Comparison of ENCODE assay signal across 8 mouse cellular contexts in the genomic region with DNA sequence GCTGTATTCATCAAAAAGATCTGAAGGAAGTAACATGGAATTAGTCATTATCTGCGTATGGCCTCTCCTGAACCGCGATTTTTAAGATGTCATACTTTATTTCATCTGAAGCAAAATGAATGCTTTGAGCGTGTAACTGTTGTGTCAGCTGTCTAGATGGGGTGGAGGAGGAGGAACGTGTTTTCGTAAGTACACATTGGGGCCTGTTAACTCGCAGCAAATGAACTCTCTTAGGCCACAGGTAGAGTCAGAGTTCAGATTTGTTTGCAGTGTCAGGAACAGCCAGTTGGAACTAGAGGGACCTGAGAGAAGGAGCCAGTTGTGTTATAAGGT. TPM values are rescaled to one million over a fixed set of nuclear protein-coding genes. Genes with fewer than 3 reads are reported as not detected.
DNase-seq lines count a peak whose midpoint lies in the region; ATAC-seq lines count a peak whose summit lies in the region.

No protein-coding gene starts in this region.

- no peak overlapping the region for H3K27ac ChIP-seq in limb, embryonic 13.5 days
- H3K27ac ChIP-seq in neural tube, embryonic 11.5 days (ENCODE audit: low read depth, low read length): no peak overlapping the region; the same call in 1 of the 2 replicates

- WGBS in limb, embryonic 13.5 days: 8% methylated on average over 7 of the region's 7 CpGs
- 7% methylated on average over 7 of the region's 7 CpGs for WGBS in neural tube, embryonic 11.5 days

- ATAC-seq in activated CD4-positive, CD25-positive, alpha-beta regulatory T cell, adult 4 months: peak; percentile 29
- no peak for ATAC-seq in limb, embryonic 13.5 days (ENCODE audit: low FRiP score, low read depth)
- ATAC-seq in neural tube, embryonic 11.5 days (ENCODE audit: insufficient read depth, low FRiP score, low TSS enrichment): no peak
- ATAC-seq in cerebellum, adult (ENCODE audit: insufficient number of reproducible peaks, low FRiP score, low TSS enrichment): no peak

- H3K4me3 ChIP-seq in limb, embryonic 13.5 days: peak overlapping the region; percentile 89
- H3K4me3 ChIP-seq in neural tube, embryonic 11.5 days (ENCODE audit: low read depth, low read length): peak overlapping the region; percentile 91

- peak overlapping the region; percentile 92 for H3K9ac ChIP-seq in limb, embryonic 13.5 days
- peak overlapping the region; percentile 88 for H3K9ac ChIP-seq in neural tube, embryonic 11.5 days (ENCODE audit: low read length)

- peak; percentile 37 for DNase-seq in kidney, adult 11 months
- no peak for DNase-seq in kidney, postnatal 10 days
- peak; percentile 10 for DNase-seq in forelimb bud, embryonic 11.5 days (ENCODE audit: low read depth, low spot score)
- peak; percentile 20 for DNase-seq in neural tube, embryonic 11.5 days (ENCODE audit: low spot score)
- no peak for DNase-seq in left cerebral cortex, adult 11 months (ENCODE audit: low spot score)

- peaks cover 18% of the 10 kb centered on the region for H3K27me3 ChIP-seq in limb, embryonic 13.5 days
- H3K27me3 ChIP-seq in neural tube, embryonic 11.5 days (ENCODE audit: control insufficient read depth, insufficient read depth, low read length): peaks cover 3% of the 10 kb centered on the region; the same call in 1 of the 2 replicates

- H3K4me1 ChIP-seq in limb, embryonic 13.5 days: peaks cover 4% of the 10 kb centered on the region
- peaks cover 5% of the 10 kb centered on the region; the same call in 1 of the 2 replicates for H3K4me1 ChIP-seq in neural tube, embryonic 11.5 days (ENCODE audit: control insufficient read depth, insufficient read depth, low read length)

- H3K9me3 ChIP-seq in limb, embryonic 13.5 days: no peaks in the 10 kb centered on the region
- no peaks in the 10 kb centered on the region for H3K9me3 ChIP-seq in neural tube, embryonic 11.5 days (ENCODE audit: control insufficient read depth, low read length)

- H3K36me3 ChIP-seq in limb, embryonic 13.5 days: no peaks in the 10 kb centered on the region
- H3K36me3 ChIP-seq in neural tube, embryonic 11.5 days (ENCODE audit: control insufficient read depth, insufficient read depth, low read length): no peaks in the 10 kb centered on the region

- peak overlapping the region; percentile 82 for H3K4me2 ChIP-seq in limb, embryonic 13.5 days (replicated peaks)
- H3K4me2 ChIP-seq in neural tube, embryonic 11.5 days (ENCODE audit: low read depth): peak overlapping the region; percentile 77

RNA-seq across cellular contexts. Expression of gene Sfmbt1, which starts 2.3 kb away (rescaled TPM):
- polyA plus RNA-seq in activated CD4-positive, CD25-positive, alpha-beta regulatory T cell, adult 4 months (2017; shearing (Covaris generic)): 1 to 10 TPM; 6.8 to 8.3 TPM
- 15.3 and 15.5 TPM in 2 replicates for polyA plus RNA-seq in limb, embryonic 13.5 days (2015; fragmentation: Nextera tagmentation; extraction: Ambion mirVana)
- 19.3 and 19.5 TPM in 2 replicates for polyA plus RNA-seq in neural tube, embryonic 11.5 days (2014; fragmentation: Nextera tagmentation; extraction: Ambion mirVana)

Comparison
In these comparisons a context has a peak if more than half of its experiments do, and no peak if none do; other contexts are left out.
1. DNase-seq: peak in kidney, adult 11 months (single experiment), forelimb bud, embryonic 11.5 days (single experiment) and neural tube, embryonic 11.5 days (single experiment); none in kidney, postnatal 10 days (single experiment) and left cerebral cortex, adult 11 months (single experiment).